Mouse (Mus musculus): ENCODE results near the gene Krt13. TPM values are rescaled to one million over a fixed set of nuclear protein-coding genes. Genes with fewer than 3 reads are reported as not detected.

Krt13 gene
- polyA plus RNA-seq (2015; fragmentation: Nextera tagmentation; extraction: Ambion mirVana): 0.66 and 18.2 TPM in 2 replicates

DNA sequence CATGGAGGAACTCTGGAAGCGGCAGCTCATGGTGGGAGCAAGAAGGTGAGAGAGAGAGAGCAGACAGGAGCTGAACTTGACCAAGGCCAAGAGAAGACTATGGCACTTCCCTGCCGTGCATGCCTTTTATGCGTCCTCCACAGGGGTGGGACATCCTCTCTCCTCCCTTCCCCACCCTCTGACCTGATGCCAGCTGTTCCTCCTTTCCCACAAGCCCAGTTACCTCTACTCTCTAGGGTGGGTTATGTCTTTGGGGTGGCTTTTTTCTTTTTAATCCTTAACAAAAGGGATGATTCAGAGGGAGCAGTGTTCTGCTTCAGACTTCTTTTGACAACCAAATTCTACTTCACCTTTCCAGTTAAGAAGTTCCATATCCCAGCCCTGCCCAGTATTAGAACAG, at the start of gene Krt13:
Krt13 (minus strand) TSS at position 101 of the 400 bp plus-strand sequence.
- DNase-seq (ENCODE audit: low spot score): no peak

DNA sequence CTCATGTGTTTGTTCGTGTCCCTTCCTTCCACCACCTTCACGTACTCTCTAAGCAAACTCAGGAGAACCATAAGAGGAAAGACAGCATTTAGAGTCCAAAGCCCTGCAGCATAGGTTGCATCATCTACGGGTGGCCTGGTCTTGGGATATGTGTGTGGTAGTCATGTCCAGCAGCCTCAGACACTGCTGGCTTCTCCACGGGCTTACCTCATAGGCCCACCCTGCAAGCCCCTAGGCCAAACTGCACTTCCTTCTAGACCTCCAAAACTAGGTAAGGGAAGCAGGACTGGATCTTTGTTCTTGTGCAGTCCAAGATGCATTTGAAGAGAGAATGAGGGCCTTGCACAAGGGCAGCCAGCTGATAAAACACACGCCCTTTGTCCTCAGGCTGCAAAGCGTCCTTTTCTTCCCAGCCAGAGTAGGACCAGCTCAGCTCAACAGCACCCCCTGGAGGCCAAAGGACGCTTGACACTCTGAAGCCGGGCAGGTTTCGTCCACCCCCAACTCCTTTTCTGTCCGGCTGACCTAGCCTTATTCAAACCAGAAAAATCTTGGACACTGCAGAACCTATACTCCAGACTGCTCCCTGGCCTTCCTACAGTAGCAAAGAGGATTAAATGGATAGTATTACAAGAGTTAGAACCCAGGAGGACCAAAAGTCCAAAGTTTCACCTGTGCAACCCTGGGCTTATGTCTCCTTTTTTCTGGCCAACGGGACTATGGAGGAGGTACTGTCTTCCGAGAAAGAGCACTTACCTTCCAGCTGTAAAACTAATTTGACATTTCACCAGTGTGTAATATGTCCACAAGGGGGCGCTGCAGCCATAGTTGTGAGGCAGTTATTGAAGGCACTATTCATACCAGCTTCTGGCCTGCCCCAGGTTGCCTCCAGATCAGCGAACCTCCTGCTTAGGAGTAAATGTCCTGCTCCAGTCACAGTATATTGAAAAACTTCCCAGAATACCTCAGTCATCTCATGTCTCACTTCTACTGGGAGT, 47.7 kb upstream of the Krt13 start:
- DNase-seq (ENCODE audit: low spot score): peak; percentile 48

DNA sequence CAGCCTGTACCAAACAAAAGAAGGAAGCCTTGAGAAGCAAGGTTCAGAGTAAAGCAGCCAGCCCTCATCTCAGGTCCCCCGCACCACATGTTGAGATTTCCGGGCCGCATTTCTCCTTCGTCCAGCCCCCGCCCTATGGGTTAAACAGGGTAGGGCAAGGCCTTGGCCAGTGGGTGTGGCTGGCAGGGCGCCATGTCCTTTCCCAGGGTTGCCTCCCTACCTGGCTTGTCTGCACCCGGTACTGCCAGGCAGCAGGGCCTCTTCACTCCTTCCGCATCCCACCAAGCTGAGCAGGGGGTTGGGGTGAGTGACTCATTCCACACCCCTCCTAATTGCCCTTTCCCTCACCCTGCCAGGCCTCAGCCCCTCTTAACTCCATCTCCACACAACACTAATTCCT, 46.7 kb upstream of the Krt13 start:
- no peak for DNase-seq (ENCODE audit: low spot score)

DNA sequence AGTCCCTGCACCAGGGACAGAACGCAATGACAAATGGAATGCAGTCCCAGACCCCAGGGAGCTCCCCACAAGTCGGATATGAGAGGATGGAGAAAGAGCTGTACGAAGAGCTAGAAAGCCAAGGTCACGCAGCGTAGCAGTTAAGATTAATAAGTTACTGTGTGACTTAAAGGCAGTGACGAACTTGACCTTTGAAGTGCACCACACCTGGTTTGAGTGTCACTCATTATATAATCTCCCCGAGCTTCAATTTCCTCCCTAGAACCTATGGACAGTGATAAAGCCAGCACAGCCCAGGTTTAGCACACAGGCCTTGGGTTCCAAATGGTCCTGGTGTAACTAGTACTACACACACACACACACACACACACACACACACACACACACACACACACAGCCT, 43.0 kb upstream of the Krt13 start:
- no peak for DNase-seq (ENCODE audit: low spot score)

DNA sequence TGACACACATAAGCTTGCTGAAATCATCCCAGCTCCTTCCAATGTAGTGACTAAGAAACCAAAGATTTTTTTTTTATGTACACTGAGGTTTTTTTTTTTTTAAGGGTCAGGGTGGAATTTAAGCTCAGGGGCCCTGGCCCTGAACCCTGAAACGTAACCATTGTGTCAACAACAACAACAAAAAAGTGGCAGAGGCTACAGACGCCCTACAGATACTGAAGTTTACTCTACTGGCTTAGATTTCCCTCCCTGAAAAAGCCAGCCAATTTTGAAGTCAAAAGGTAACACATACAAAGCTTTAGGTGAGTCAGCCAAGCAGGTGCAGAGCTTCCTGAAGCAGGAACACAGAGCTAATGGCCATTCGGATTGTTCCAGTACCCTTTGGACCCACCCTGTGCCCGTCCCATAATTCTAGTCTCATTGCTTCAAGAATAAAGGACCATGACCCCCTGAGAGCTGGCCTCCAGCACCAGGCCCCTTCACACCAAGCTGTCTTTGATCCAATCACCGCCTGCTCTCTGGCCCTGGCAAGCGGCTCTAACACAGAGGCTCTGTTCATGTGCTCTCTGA, 36.6 kb upstream of the Krt13 start:
- DNase-seq (ENCODE audit: low spot score): no peak

DNA sequence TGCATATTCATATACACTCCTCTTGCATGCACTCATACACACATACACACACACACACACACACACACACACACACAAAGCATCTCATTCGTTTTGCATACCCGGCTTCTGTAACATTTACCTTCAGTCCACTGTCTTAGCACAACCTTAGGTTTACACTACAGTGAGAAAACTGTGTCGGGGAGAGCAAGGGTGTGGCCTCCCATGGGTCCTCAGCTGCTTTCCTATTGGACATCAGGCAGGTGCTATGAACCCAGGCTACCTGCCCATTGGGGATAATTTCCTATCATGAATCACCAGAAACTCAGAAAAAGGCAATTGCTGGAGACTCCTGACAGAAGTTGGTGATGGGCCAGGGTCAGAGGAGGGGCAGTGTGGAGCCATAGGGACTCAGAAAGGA, 36.0 kb upstream of the Krt13 start:
- no peak for DNase-seq (ENCODE audit: low spot score)

DNA sequence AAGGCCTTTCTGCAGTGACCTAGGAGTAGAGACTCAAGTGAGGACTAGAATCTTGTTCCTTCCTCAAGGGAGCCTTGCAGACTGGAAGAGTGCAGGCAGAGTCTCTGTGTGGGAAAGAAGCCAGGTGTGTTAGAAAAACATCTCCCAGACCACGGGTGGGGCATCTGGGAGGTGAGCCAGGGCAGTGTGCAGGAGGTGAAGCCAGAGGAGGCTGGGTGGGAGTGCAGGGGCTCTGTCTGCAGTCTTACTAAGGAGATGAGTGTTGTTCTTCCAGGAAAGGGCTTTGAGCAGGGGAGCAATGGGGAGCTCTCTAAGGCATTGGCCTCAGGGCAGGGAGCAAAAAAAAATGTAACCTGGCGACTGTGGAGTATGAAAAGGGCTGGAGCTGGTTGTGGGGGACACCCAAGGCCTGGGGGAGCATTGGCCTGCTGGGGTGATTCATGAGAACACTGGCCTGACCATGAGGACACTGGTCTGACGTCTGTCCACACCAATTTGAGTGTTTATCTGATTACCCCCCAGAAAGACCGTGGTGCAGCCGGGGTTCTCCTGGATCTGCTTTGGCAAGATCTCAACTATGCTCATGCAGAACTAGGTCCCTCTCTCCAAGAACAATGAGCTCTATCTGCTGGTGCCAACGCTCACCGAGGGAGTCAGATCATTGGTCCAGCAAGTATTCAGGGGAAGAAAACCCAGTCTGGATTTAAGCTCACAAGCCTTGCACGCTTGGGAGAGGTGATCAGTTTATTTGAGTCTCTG, 34.3 kb upstream of the Krt13 start:
- no peak for DNase-seq (ENCODE audit: low spot score)

DNA sequence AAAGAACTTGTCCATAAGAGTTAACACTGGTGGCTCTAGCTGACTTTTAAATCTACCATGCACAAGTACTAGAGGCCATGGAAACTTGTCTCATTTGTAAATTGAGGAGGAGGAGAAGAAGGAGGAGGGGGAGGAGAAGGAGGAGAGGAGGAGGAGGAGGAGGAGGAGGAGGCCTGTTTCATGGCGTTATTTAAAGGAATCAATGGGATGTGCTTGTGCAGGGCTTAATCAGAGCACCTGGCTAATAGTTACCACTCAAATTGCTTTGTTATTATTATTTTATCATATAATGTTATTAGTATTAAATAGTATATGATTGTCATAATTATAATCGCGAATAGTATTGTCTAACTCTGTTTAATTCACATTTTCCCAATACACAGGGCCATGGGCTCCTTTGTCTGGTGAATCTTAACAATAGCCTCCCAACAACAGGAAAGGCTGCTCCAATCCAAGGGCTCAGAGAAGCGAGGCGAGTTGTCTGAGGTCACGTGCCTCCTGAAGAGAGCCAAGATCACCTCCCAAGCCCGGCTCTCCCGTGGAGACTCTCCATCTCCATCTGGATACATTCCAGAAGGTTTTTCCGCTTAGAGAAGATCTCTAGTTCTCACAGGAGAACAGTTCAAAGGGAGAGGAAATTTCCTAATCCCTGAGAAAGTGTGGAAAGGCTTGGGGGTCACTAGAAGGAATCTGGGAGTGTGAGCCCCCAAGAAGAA, 27.4 kb upstream of the Krt13 start, which contains the start of gene Krt19:
Krt19 (minus strand) TSS at position 51 of the 716 bp plus-strand sequence.
- no peak for DNase-seq (ENCODE audit: low spot score)

DNA sequence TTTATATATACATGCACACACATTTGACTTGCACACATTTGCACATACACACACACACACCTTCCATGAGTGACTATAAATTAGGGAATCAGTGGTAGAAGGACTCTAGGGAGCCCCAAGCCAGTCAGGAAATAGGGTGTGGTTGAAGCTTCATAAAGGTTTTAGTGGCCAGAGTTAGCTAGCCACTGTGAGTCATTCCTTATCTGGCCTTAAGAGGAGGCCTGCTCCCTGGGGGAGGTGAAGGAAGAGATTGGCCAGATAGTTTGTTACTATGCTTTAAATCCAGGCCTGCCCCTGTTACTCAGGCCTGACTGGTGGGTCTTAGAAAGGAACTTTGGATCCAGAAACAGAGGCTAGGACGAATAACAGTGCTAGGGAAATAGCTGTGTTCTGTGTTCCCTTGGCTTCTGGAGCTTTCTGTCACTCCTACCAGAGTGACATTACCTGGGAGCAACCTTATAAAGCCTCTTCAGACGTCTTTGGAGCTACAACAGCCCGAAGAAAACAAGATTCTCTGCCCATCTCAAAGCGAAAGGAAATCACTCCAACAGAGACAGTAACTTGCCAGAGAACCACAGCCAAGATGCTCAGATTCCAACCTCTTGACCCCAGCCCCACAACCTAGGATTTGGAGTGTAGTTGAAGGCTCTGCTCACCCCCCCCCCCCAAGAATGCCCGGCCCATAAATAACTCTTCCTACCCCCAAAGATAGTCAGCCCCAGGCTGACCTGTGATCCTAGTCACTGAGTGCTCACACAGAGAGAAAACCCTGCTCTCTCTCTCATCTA, 26.4 kb upstream of the Krt13 start:
- DNase-seq (ENCODE audit: low spot score): no peak

DNA sequence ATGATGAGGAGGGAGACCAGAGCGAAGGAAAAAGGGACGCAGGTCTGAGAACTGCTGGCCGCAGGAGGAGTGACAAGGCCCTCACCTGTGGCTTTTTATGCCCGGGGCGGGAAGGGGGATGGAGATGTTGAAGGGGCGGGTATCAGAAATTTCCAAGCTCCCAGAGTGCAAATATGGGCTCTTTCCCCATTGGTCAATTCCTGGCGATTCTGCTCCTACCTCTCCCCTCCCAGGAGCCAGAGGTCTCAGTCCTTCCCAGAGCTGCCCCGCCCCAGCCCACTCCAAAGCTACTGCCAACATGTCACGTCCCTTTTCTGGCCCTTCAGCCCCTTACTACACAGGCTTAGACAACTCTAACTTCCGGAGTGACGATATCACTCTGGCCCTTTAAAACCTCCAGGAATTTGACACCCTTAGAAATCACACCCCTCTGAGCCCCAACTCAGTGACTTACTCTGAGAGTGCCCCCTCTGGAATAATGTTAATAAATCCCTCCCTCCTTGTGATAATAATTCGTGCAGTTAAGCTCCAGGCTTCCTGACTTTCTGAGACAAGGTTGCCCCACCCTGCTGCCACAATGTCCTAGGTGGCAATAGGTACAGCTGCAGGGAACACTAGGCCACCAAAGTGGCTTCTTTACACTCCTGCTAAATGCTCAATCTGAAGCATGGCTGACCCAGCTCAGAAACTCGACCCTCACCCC, 24.6 kb upstream of the Krt13 start:
- DNase-seq (ENCODE audit: low spot score): no peak

DNA sequence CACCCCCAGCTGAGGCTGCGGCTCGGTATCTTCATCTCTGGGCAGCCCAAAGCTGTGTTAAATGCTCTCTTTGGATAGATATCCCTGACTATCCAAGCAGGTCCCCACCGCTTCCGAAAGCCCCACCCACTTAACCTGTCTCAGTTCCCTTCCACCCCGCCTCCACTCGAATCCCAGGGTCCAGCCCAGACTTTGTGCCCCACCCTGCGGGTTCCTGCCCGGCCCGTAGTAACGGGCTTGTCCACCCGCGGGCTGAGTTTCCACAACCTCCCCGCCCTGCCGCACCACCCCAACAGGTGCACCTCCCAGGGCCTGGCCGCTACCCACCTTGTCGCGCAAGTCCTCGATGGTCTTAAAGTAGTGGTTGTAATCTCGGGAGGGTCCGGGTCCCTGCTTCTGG, 23.7 kb upstream of the Krt13 start:
- no peak for DNase-seq (ENCODE audit: low spot score)

DNA sequence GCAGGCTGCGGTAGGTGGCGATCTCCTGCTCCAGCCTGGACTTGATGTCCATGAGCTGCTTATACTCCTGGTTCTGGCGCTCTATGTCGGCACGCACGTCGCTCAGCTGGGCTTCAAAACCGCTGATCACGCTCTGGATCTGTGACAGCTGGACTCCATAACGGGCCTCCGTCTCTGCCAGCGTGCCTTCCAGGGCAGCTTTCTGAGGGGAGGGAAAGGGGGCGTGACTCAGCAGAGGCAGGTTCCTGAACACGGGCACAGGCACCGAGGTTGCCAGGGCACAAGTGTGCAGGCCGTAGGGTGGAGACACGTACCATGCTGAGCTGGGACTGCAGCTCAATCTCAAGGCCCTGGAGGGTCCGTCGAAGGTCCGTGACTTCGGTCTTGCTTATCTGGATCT, 19.6 kb upstream of the Krt13 start:
- no peak for DNase-seq (ENCODE audit: low spot score)

DNA sequence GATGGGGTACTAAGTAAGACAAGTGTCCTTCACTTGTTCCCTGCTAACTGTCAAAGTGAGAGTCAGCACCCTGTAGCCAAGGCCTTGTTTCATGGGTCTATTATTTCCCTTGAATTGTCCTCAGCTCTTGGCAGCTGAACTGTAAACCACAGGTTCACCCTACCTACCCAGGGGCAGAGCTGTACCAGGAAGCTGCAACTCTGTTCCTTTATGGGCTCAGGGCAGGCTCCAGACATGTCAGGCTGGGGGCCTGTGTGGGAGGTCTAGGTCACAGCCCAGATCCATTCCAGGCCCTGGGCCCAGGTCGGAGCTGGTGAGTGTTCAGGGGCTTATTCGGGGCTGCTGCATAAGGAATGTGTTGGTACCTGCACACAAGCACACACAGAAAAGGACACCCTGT, 18.0 kb upstream of the Krt13 start:
- no peak for DNase-seq (ENCODE audit: low spot score)

DNA sequence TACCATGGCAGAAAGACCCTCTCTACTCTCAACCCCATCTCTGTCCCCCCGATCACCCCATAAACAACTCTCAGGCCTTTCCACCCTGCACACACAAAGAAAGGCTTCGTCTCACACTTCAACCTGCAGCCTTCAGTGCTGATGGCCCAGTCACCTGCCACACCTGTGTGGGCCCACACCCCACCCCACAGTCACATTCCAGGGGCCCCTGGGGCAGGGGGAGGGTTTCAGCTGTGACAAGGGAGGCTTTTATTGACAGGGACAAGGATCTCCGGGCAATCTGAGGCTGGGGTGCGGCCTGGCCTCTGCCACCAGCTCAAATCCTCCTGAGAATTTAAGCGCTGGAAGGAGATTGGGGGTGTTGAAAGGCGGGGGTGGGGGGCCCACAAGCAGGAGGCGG, 17.4 kb upstream of the Krt13 start:
- no peak for DNase-seq (ENCODE audit: low spot score)

DNA sequence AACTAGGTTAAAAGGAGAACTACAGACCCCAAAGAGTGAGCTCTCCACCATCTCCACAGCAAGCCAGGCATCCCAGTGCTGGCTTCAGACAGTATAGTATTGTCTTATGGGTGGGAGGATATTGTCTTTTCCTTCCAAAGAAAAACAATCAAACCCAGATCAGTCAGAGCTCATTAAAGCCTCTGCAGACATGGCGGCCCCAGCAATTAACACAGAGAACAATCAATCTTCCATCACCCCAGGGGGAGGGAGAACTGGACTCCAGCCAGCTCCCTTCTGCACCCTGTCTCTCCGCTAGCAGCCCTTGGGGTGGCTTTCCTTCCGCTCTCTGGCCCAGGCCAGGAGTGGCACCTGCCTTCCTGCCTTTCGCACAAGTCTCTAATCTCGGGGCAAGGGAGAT, 16.3 kb upstream of the Krt13 start:
- DNase-seq (ENCODE audit: low spot score): no peak

DNA sequence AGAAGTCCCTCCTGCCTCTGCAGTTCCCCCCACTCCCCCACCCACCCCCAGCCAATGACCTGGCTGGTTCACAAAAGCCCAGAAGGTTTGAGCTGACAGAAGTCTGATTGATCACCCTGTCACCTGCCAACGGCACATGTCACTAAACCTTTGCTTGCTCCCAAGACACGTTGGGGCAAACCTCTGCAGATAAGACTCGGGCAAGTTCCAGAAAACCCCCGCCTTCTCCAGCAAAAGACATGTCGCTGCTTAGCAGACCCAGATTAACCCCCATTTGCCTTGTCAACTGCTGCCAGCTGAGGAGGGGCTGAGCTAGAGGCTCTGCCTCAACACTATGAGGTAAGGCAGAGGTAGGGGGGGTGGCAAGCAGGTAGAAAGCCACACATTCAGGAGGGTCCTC, 15.2 kb upstream of the Krt13 start:
- DNase-seq (ENCODE audit: low spot score): no peak

DNA sequence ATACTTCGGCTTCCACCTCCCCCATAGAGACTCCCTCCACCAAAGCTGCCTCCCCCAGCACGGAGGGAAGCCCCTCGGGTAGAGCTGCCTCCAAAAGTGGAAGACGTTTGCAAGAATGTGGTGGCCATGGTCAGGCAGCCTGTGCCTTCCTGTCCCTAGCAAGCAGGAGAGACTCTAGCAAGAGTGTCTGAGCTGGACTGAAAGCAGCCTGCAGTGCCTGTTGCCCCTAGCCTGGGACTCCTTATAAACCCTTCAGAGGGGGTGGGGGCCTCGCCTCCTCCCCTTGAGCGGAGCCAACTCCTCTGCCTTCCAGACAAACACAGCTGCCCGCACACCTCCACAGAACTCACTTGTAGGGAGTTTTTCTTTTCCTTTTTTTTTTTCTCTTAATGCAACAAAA, 14.4 kb upstream of the Krt13 start, which contains the start of gene Krt15:
Krt15 (minus strand) TSS at position 198 of the 400 bp plus-strand sequence.
- DNase-seq (ENCODE audit: low spot score): no peak

DNA sequence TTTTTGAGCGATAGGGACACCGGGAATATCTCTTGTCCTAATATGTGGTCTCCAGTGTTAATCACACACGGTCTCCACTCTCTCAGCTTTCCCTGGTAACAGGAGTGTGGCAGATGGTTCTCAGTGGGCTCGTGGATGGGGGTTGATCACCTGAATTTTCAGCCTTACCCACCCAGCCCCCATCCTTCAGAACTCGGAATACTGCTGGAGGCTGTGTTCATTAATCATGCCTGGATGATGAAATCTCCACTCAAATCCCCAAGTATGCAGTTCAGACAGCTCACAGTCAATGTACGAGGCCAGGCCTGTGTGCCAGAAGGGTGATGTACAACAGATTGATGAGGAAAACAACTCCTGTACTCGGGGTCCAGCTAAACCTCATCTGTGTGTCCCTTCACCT, 3.5 kb upstream of the Krt13 start:
- DNase-seq (ENCODE audit: low spot score): no peak

DNA sequence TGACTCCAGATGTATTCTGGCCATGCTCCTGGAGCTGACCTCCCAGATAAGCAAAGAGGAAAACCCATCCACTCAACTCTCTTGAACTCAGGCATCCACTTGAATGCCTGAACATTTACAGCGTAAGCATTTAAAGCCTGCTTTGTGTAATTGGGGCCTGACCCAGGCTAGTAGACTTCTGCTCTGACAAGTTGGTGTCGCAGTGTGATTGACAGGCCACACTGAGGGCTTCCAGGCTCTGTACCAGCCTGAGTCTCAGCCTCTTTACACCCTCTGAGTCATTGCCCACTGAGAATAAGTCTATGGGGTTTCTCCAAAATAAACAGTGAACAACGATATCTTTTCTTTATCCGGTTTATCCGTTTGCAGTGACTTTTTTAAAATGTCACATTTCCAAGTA, 1.0 kb downstream of the Krt13 start:
- no peak for DNase-seq (ENCODE audit: low spot score)

DNA sequence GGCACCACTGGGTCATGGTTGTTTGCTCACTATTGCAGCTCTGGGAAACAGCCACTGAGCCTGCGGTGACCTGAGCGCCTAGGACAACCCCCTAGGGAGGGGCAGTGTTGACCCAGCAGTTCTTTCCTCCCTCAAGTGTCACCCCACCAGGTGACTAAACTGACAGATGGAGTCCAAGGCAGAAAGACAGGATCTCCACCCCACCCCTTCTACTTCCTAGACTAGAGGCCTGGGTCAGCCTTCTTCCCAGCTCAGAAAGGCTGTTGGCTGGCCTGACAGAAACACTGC, 7.7 kb downstream of the Krt13 start:
- no peak for DNase-seq (ENCODE audit: low spot score)

Data from thymus, postnatal 0 days (tissue).